Mouse (Mus musculus) neural tube, embryonic 14.5 days (tissue): ENCODE data around the gene Ccser1. TPM values are rescaled to one million over a fixed set of nuclear protein-coding genes. Genes with fewer than 3 reads are reported as not detected.

Experiments used
- ATAC-seq: fragments of 200-750 bp; cut with Nextera tagmentation; 2 replicates; pipeline ENCODE4 v1.8.0; 2017; ENCODE audit warnings: low read depth, mild to moderate bottlenecking, moderate TSS enrichment, moderate library complexity
- H3K27ac ChIP-seq: fragments of 300-500 bp; sonication (generic); 2 replicates; pipeline ENCODE4 v1.5.1; 2014; ENCODE audit warnings: low read depth, mild to moderate bottlenecking, control low read depth, low read length, moderate library complexity, mixed read lengths
- H3K27me3 ChIP-seq: fragments of 300-500 bp; sonication (generic); 2 replicates; pipeline ENCODE4 v1.6.1; 2014; ENCODE audit warnings: low read length; ENCODE audit not compliant: control insufficient read depth, insufficient read depth
- H3K36me3 ChIP-seq: fragments of 300-500 bp; sonication (generic); 2 replicates; pipeline ENCODE4 v1.6.1; 2014; ENCODE audit warnings: low read length, mixed read lengths; ENCODE audit not compliant: control insufficient read depth, insufficient read depth
- H3K4me1 ChIP-seq: fragments of 300-500 bp; sonication (generic); 2 replicates; pipeline ENCODE4 v1.6.1; 2014; ENCODE audit warnings: low read length; ENCODE audit not compliant: control insufficient read depth, insufficient read depth
- H3K4me2 ChIP-seq: fragments of 300-500 bp; sonication (generic); 2 replicates; pipeline ENCODE4 v1.6.1; 2014; ENCODE audit warnings: mild to moderate bottlenecking, low read depth, low read length, control low read depth
- H3K4me3 ChIP-seq: fragments of 300-500 bp; sonication (generic); 2 replicates; pipeline ENCODE4 v1.5.1; 2014; ENCODE audit warnings: low read depth, low read length, control low read depth, mixed read lengths
- H3K9ac ChIP-seq: fragments of 300-500 bp; sonication (generic); replicated peaks from 2 replicates; pipeline ENCODE4 v1.6.1; 2014; ENCODE audit warnings: low read depth, mild to moderate bottlenecking, control low read depth, low read length, mixed read lengths
- H3K9me3 ChIP-seq: fragments of 300-500 bp; sonication (generic); 2 replicates; pipeline ENCODE4 v1.6.1; 2016; ENCODE audit warnings: low read length; ENCODE audit not compliant: control insufficient read depth
- WGBS: fragments of 180-500 bp; shearing (Covaris S2); extraction: QIAGEN DNeasy Blood & Tissue Kit; methylation state at CpG from one replicate; pipeline ENCODE4 v1.1.7; 2014; 5-methylcytosine and 5-hydroxymethylcytosine counted together
- polyA plus RNA-seq: library from polyadenylated mRNA; unstranded; fragments of >200 nt; fragmentation: Nextera tagmentation; extraction: Ambion mirVana; gene quantifications from 2 replicates; pipeline ENCODE4 v1.2.1, GENCODE M21; 2014

The Ccser1 gene
- polyA plus RNA-seq, 1 experiment from 2014 or later, result 37.5 TPM

DNA sequence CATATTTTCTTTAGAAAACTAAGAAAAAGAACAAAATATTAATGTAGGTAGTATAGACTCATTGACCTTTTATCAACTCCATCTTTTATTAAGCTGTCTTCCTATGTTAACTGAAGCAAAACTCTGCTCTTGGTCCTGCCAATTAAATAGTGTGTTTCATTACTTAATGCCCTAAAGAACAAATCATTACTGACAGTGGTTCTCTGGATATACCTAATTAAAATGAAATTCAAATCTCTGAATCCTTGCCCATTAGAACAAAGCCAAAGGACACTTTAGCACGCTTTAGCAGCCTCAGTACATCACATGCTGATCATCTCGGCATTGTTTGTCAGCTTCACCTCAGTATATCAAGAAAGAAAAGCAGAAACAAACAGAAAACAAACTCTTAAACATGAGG, 952.4 kb downstream of the Ccser1 start:
- no peaks in the 10 kb centered on the region for H3K27me3 ChIP-seq
- H3K4me3 ChIP-seq, result no peak overlapping the region
- no peaks in the 10 kb centered on the region for H3K36me3 ChIP-seq
- no peaks in the 10 kb centered on the region for H3K4me1 ChIP-seq
- H3K27ac ChIP-seq, result no peak overlapping the region
- WGBS, result 74% methylated on average over 2 of the region's 2 CpGs
- H3K4me2 ChIP-seq, result no peak overlapping the region
- H3K9me3 ChIP-seq, result no peaks in the 10 kb centered on the region
- H3K9ac ChIP-seq, result no peak overlapping the region
- ATAC-seq, result no peak

- Histone ChIP-seq H3K4me2 (no peak overlapping the region), H3K9ac (no peak overlapping the region), H3K9me3 (no peaks in the 10 kb centered on the region), H3K4me1 (no peaks in the 10 kb centered on the region), H3K27ac (no peak overlapping the region), H3K4me3 (no peak overlapping the region), H3K36me3 (no peaks in the 10 kb centered on the region), H3K27me3 (no peaks in the 10 kb centered on the region)
- ATAC-seq, result no peak
Observed at GRCm38 (mm10) chr6:62160320-62160719, 980.2 kb downstream of the Ccser1 start.

GRCm38 (mm10) chr6:62162596-62162995, 982.5 kb downstream of the Ccser1 start:
- H3K4me2 ChIP-seq, result no peak overlapping the region
- H3K27me3 ChIP-seq, result no peaks in the 10 kb centered on the region
- no peak overlapping the region for H3K27ac ChIP-seq
- H3K4me1 ChIP-seq, result no peaks in the 10 kb centered on the region
- no peak for ATAC-seq
- no peaks in the 10 kb centered on the region for H3K36me3 ChIP-seq
- 60% methylated on average over 6 of the region's 6 CpGs for WGBS
- H3K4me3 ChIP-seq, result no peak overlapping the region
- H3K9me3 ChIP-seq, result no peaks in the 10 kb centered on the region
- no peak overlapping the region for H3K9ac ChIP-seq

DNA sequence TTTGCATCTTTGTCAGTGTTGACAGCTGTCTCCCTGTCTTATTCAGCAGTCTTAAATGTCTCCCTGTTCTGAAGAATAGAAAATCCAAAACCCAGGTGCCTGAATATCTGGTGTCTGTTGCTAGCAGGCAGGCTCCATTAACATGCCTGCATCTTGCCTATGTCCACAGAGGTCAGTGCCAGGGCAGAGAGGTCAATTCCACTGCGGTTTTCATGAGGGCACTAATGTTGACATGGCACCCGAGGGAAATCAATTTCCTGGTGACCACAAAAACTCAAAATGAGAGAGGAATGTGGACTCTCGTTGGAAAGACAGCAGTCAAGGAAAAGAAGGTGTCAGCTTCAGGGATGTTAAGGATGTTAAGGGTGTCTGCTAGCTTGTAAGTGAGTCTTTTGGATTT, 983.7 kb downstream of the Ccser1 start:
- Histone ChIP-seq H3K9me3 (no peaks in the 10 kb centered on the region), H3K36me3 (no peaks in the 10 kb centered on the region), H3K9ac (no peak overlapping the region), H3K4me1 (no peaks in the 10 kb centered on the region), H3K27me3 (no peaks in the 10 kb centered on the region), H3K4me2 (no peak overlapping the region), H3K4me3 (no peak overlapping the region), H3K27ac (no peak overlapping the region)
- WGBS, result 42% methylated on average over 3 of the region's 3 CpGs
- ATAC-seq, result no peak

DNA sequence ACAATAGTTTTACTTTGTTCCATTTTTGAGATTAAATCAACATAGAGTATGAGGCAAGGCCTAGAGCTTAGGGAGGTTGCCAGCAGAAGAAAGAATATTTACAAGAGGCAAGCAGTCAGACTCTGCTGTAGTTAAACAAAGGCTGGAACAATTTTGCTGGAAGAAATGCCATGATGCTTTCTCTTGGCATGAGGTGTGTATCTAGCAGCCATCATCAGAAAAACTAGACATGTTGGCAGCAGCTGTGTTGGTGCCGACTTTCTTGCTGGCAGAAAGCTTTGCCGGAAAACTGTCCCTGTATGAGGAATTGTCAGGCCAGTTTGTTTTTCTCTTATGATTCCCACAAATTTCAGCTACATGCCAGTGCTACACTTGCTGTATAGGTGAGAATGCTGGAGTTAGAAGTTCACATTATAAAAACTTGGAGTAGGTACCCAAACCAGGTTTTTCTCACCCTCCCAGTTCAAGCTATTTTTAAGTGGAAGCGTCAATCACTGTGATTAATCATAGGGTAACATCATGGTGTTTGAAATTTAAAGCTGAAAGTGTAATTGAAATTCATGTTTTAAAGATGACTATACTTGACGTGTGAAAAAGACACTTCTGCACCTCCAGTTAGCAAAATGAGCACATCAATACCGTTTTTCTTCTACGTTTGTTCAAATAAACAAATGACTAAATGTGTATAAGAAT, 1016.5 kb downstream of the Ccser1 start:
- Histone ChIP-seq H3K27me3 (no peaks in the 10 kb centered on the region), H3K9ac (no peak overlapping the region), H3K9me3 (no peaks in the 10 kb centered on the region), H3K4me1 (no peaks in the 10 kb centered on the region), H3K27ac (no peak overlapping the region), H3K4me2 (no peak overlapping the region), H3K36me3 (no peaks in the 10 kb centered on the region), H3K4me3 (no peak overlapping the region)
- ATAC-seq, result no peak
- 88% methylated on average over 6 of the region's 6 CpGs for WGBS

GRCm38 (mm10) chr6:62198768-62199167, 1018.6 kb downstream of the Ccser1 start:
- Histone ChIP-seq H3K27ac (no peak overlapping the region), H3K4me2 (no peak overlapping the region), H3K9ac (no peak overlapping the region), H3K27me3 (no peaks in the 10 kb centered on the region), H3K4me3 (no peak overlapping the region), H3K9me3 (no peaks in the 10 kb centered on the region), H3K4me1 (no peaks in the 10 kb centered on the region), H3K36me3 (no peaks in the 10 kb centered on the region)
- ATAC-seq, result no peak
- 73% methylated on average over 6 of the region's 6 CpGs for WGBS

DNA sequence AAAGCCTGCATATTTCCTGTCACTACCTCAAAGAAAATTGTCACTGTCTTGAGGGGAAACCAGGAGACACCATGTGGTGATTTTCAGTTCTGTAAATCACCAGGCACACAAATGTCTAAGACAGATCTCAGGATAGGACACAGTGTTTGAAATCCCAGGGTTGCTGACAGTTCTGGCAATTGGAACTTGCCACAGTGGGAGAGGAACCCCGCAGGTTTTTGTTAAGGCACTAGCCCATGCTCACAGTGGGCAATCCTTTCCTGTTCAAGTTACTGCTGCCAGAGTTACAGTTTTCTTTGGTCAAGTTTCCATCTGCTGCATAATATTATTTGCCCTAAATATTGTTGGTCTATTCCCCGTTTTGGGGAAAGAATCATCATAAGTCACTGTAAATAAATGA, 1024.9 kb downstream of the Ccser1 start:
- Histone ChIP-seq H3K36me3 (no peaks in the 10 kb centered on the region), H3K4me3 (no peak overlapping the region), H3K9me3 (no peaks in the 10 kb centered on the region), H3K4me1 (no peaks in the 10 kb centered on the region), H3K4me2 (no peak overlapping the region), H3K27me3 (no peaks in the 10 kb centered on the region), H3K27ac (no peak overlapping the region), H3K9ac (no peak overlapping the region)
- ATAC-seq, result no peak
- WGBS, result 28% methylated on average over 2 of the region's 2 CpGs

DNA sequence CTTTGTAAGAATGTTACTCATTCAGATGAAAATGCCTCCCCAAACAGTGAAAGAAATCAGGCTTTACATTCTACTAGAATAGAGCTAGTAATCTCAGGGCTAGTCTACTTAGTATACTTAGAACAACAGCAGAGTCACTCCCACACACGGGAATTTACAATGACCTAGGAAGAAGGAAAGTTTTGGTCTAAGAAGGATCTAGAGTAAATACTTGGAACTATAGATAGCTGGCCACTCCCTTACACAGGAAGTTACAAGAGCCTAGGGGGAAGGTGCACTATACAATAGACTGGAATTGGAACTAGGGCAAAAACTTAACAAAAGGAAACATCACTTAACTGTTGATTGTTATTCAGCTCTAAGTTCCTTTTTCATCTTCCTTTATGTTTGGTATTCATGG, 1041.7 kb downstream of the Ccser1 start:
- H3K27me3 ChIP-seq, result no peaks in the 10 kb centered on the region
- H3K4me1 ChIP-seq, result no peaks in the 10 kb centered on the region
- no peak for ATAC-seq
- no peak overlapping the region for H3K27ac ChIP-seq
- no peaks in the 10 kb centered on the region for H3K36me3 ChIP-seq
- no peak overlapping the region for H3K4me3 ChIP-seq
- WGBS, result 37% methylated on average over 1 of the region's 1 CpGs
- H3K4me2 ChIP-seq, result no peak overlapping the region
- no peaks in the 10 kb centered on the region for H3K9me3 ChIP-seq
- H3K9ac ChIP-seq, result no peak overlapping the region

- ATAC-seq, result no peak
- no peaks in the 10 kb centered on the region for H3K4me1 ChIP-seq
Observed at GRCm38 (mm10) chr6:62263899-62264298, 1083.8 kb downstream of the Ccser1 start.

More at GRCm38 (mm10) chr6:62263899-62264298, 1083.8 kb downstream of the Ccser1 start:
- no peaks in the 10 kb centered on the region for H3K36me3 ChIP-seq
- 56% methylated on average over 1 of the region's 1 CpGs for WGBS
- no peaks in the 10 kb centered on the region for H3K27me3 ChIP-seq
- no peak overlapping the region for H3K4me3 ChIP-seq
- no peak overlapping the region for H3K27ac ChIP-seq
- no peak overlapping the region for H3K4me2 ChIP-seq
- H3K9me3 ChIP-seq, result no peaks in the 10 kb centered on the region
- H3K9ac ChIP-seq, result no peak overlapping the region
